Mouse (Mus musculus) kidney, adult 2 months (tissue): Measurements from ENCODE around the gene Slit3.

Experiments
- CTCF ChIP-seq: fragments of 200-500 bp; conservative IDR thresholded peaks from 2 replicates; pipeline ENCODE4 v1.5.1; 2011; ENCODE audit warnings: low read depth, mild to moderate bottlenecking, control low read depth, low read length, moderate library complexity, mixed read lengths; ENCODE audit not compliant: insufficient read depth, insufficient read length
- POLR2A ChIP-seq: fragments of 200-500 bp; IDR thresholded peaks from one replicate; pipeline ENCODE4 v1.6.1; 2011; ENCODE audit warnings: low read depth, low read length, control low read depth

DNA sequence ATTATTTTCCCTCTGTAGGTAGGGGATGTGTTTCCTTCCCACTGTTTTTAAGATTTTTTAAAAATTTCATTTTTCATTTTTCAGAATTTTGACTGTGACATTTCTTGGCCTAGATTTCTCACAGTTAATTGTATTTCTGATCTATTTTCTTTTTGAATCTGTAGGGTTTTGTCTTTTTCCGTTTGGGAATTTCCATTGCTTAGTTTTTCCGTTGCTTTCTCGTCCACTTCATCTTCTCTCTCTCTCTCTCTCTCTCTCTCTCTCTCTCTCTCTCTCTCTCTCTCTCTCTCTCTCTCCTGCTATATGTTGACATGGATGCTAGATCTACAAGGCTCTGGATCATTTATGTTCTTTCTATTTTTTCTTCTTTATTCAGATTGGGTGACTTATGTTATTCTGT is 143.7 kb downstream of the Slit3 start:
- TF ChIP-seq POLR2A: no peak
- no peak for TF ChIP-seq CTCF
